Mouse (Mus musculus): Measurements from ENCODE around the gene Socs7. TPM values are rescaled to one million over a fixed set of nuclear protein-coding genes. Genes with fewer than 3 reads are reported as not detected.

Socs7 gene
- polyA plus RNA-seq, 1 experiment from 2014 or later, result 2.1 TPM

DNA sequence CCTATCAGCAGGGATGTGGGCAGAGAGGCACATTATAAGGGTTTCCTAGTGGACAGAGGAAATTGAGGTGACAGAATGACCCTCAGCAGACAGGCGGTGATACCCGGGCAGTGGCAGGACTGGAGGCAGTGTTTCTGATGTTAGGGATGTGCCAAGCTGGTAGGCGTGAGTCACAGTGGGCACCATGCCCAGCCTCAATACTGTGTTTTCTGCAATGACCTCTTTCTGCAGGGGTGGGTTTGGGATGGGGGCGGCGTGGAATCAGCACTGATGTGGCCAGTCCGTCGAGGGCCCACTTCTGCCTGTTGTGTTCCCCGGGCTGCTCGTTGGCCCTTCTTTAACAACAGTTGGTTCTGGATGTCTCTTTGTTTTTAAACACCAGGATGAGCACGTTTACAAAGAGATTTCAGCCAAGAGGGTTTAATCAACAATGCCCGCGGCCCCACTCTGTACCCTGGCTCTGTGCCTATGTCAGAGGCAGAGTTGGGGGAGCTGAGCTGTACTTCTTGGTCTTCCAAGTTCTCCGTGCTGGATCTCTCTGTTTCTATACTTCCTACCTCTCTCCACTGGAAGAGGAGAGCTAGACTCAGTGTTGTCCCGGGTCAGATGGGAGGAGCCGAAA is 78.8 kb downstream of the Socs7 start:
- peak overlapping the region; percentile 79 for H3K4me2 ChIP-seq (ENCODE audit: low read depth, low read length)
- H3K9ac ChIP-seq (ENCODE audit: low read depth, low read length), result peak overlapping the region; percentile 80
- H3K4me1 ChIP-seq (ENCODE audit: control insufficient read depth, insufficient read depth, low read length), result peaks cover 60% of the 10 kb centered on the region
- ATAC-seq, result no peak
- H3K9me3 ChIP-seq (ENCODE audit: control insufficient read depth, low read length), result no peaks in the 10 kb centered on the region
- peak overlapping the region; percentile 88 for H3K27ac ChIP-seq (ENCODE audit: low read length)
- peak overlapping the region; percentile 66 for H3K4me3 ChIP-seq (ENCODE audit: low read length)
- no peaks in the 10 kb centered on the region for H3K27me3 ChIP-seq (replicated peaks; ENCODE audit: control insufficient read depth, insufficient read depth, low read length)
- no peaks in the 10 kb centered on the region; the same call in 1 of the 2 replicates for H3K36me3 ChIP-seq (ENCODE audit: control insufficient read depth, insufficient read depth, low read length)
- 34% methylated on average over 15 of the region's 15 CpGs for WGBS

DNA sequence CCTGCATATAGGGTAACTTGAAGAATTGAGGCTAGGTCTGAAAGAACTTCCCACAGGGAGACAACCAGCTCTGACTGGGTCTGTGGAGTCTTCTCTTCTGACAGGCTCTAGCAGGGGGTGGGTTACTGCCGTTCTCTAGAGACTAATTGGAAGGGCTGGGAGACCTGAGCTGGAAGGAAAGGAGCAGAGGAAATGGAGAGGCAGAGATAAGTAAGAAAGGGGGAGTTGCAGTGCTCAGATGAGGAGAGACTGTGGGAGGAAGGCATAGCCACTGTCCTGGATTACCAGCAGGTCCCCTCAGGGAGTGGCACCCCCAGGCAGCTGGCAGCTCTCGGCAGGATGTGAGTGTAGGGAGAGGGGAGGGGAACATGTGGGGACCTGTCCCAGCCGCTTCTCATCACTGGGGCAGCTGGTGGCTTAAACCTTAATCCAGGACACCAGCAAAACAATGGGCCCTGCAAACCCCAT is 79.3 kb downstream of the Socs7 start:
- Histone ChIP-seq H3K27me3 (replicated peaks; ENCODE audit: control insufficient read depth, insufficient read depth, low read length) (no peaks in the 10 kb centered on the region), H3K36me3 (ENCODE audit: control insufficient read depth, insufficient read depth, low read length) (no peaks in the 10 kb centered on the region; the same call in 1 of the 2 replicates), H3K27ac (ENCODE audit: low read length) (peak overlapping the region; percentile 88), H3K4me3 (ENCODE audit: low read length) (peak overlapping the region; percentile 66), H3K4me2 (ENCODE audit: low read depth, low read length) (peak overlapping the region; percentile 79), H3K4me1 (ENCODE audit: control insufficient read depth, insufficient read depth, low read length) (peaks cover 58% of the 10 kb centered on the region), H3K9ac (ENCODE audit: low read depth, low read length) (peak overlapping the region; percentile 80), H3K9me3 (ENCODE audit: control insufficient read depth, low read length) (no peaks in the 10 kb centered on the region)
- no peak for ATAC-seq
- 16% methylated on average over 3 of the region's 3 CpGs for WGBS

DNA sequence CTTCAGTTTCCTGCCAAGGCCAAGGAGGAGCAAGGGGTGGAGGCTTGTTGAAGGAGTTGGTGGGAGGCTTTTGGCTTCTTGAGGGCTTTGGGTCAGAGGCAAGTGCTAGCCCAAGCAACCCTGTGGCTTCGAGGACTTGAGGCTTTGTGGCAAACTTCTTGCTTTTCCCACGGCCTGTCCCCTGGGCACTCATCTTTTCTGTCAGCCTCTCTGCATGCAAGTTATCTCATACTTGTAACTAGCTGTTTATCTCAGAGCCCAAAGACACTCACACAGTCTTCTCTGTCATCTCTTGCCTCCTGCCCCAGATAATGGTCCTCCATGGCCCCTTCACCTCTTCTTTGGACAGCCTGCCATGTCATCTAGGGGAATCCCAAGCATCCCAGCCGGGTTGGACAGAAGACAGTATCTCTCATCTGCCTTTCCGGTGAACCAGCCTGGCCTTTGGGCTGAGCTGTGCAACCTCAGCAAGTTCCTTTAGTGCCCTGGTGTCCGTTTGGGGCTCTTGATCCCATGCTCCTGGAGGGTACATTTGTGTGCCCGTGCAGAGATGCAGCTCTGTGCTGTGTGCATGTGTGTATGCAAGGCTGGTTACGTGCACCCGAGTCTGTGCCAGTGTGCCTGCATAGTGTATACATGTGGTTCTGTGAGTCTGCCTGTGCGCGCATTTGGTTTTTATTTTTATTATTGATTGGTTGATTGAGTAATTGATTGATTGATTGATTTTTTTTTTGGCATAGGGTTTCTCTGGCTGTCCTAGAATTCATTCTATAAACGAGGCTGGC is 80.7 kb downstream of the Socs7 start:
- no peaks in the 10 kb centered on the region; the same call in 1 of the 2 replicates for H3K36me3 ChIP-seq (ENCODE audit: control insufficient read depth, insufficient read depth, low read length)
- H3K9me3 ChIP-seq (ENCODE audit: control insufficient read depth, low read length), result no peaks in the 10 kb centered on the region
- H3K4me2 ChIP-seq (ENCODE audit: low read depth, low read length), result no peak overlapping the region
- no peak overlapping the region for H3K27ac ChIP-seq (ENCODE audit: low read length)
- no peak overlapping the region for H3K4me3 ChIP-seq (ENCODE audit: low read length)
- no peaks in the 10 kb centered on the region for H3K27me3 ChIP-seq (replicated peaks; ENCODE audit: control insufficient read depth, insufficient read depth, low read length)
- ATAC-seq, result no peak
- no peak overlapping the region for H3K9ac ChIP-seq (ENCODE audit: low read depth, low read length)
- 80% methylated on average over 11 of the region's 11 CpGs for WGBS
- peaks cover 47% of the 10 kb centered on the region for H3K4me1 ChIP-seq (ENCODE audit: control insufficient read depth, insufficient read depth, low read length)

DNA sequence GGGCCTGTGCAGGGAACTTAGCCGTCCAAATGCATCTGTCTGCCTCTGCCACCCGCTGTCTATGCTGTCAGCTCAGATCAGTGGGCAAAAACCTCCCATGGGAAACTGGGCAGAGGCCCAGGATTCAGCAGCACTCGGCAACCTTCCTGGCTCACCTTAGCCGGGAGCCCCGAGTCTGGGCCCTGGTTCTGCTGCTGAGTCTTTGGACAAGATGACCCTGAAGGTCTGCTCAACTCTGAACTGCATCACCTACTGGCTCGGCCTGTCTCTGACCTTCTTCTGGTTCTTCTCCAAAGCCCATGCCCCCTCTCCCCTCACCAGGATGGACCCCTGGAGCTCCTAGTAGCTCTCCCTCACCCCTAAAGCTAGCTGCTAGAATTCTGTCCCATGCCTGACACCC is 83.2 kb downstream of the Socs7 start:
- peaks cover 41% of the 10 kb centered on the region for H3K4me1 ChIP-seq (ENCODE audit: control insufficient read depth, insufficient read depth, low read length)
- WGBS, result 73% methylated on average over 6 of the region's 6 CpGs
- H3K9me3 ChIP-seq (ENCODE audit: control insufficient read depth, low read length), result no peaks in the 10 kb centered on the region

DNA sequence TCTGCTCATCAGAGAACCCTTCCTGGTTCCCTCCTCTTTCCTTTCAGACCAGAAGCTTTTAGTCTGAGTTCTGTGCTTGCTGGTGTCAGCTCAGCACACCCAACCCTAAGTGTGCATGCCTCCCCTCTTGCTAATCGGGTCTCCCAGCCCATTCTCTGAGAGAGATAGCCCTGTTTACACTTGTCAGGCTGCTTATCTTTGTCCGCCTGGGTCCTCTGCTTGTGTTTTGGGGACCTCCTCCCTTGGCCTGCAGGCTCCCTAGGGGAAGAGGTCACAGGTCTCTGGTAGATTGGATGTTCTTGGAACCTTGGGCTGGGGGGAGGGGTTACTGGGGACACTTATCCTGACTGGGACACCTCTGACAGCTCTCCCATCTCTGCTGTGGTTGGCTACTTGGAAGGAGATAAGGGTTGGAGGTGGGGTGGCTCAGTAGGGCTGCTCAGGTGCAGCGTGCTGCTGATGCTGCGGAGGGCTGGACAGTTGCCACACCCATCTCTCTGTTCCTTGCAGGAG is 83.7 kb downstream of the Socs7 start:
- Histone ChIP-seq H3K9ac (ENCODE audit: low read depth, low read length) (no peak overlapping the region), H3K27me3 (replicated peaks; ENCODE audit: control insufficient read depth, insufficient read depth, low read length) (no peaks in the 10 kb centered on the region), H3K4me2 (ENCODE audit: low read depth, low read length) (no peak overlapping the region), H3K9me3 (ENCODE audit: control insufficient read depth, low read length) (no peaks in the 10 kb centered on the region), H3K36me3 (ENCODE audit: control insufficient read depth, insufficient read depth, low read length) (no peaks in the 10 kb centered on the region; the same call in none of the 2 replicates), H3K4me3 (ENCODE audit: low read length) (no peak overlapping the region), H3K27ac (ENCODE audit: low read length) (no peak overlapping the region), H3K4me1 (ENCODE audit: control insufficient read depth, insufficient read depth, low read length) (peaks cover 40% of the 10 kb centered on the region)
- ATAC-seq, result peak; percentile 29
- 50% methylated on average over 4 of the region's 4 CpGs for WGBS

More for the DNA sequence above, 83.2 kb downstream of the Socs7 start:
- no peak overlapping the region for H3K4me3 ChIP-seq (ENCODE audit: low read length)
- H3K27ac ChIP-seq (ENCODE audit: low read length), result no peak overlapping the region
- H3K4me2 ChIP-seq (ENCODE audit: low read depth, low read length), result no peak overlapping the region
- ATAC-seq, result no peak
- H3K9ac ChIP-seq (ENCODE audit: low read depth, low read length), result no peak overlapping the region
- H3K27me3 ChIP-seq (replicated peaks; ENCODE audit: control insufficient read depth, insufficient read depth, low read length), result no peaks in the 10 kb centered on the region
- H3K36me3 ChIP-seq (ENCODE audit: control insufficient read depth, insufficient read depth, low read length), result no peaks in the 10 kb centered on the region; the same call in none of the 2 replicates

DNA sequence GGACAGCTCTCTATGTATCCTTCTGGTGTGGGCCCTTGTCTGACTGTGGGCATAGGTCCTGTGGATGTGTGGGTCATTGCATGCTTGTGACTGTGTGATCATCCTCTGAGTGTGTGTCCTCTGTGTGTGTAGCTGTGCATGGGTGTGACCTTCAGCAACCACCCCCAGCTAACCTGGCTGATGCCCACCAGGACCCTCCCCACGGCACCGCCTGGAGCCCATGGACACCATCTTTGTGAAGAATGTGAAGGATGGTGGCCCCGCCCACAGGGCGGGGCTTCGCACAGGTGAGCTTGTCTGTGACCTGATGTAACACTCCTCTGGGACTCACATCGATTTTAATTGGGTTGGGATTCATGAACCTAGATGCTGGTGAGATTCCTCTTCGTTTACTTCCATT is 85.6 kb downstream of the Socs7 start:
- 73% methylated on average over 7 of the region's 7 CpGs for WGBS
- Histone ChIP-seq H3K4me3 (ENCODE audit: low read length) (no peak overlapping the region), H3K4me1 (ENCODE audit: control insufficient read depth, insufficient read depth, low read length) (peaks cover 23% of the 10 kb centered on the region), H3K36me3 (ENCODE audit: control insufficient read depth, insufficient read depth, low read length) (peaks cover 5% of the 10 kb centered on the region), H3K27ac (ENCODE audit: low read length) (no peak overlapping the region), H3K9ac (ENCODE audit: low read depth, low read length) (no peak overlapping the region), H3K4me2 (ENCODE audit: low read depth, low read length) (no peak overlapping the region), H3K27me3 (replicated peaks; ENCODE audit: control insufficient read depth, insufficient read depth, low read length) (no peaks in the 10 kb centered on the region), H3K9me3 (ENCODE audit: control insufficient read depth, low read length) (no peaks in the 10 kb centered on the region)
- no peak for ATAC-seq

Other genes starting within 250 kb of the Socs7 start
- 0.17 and 0.27 TPM in 2 replicates for gene Tbx21, start 247.2 kb upstream of the Socs7 start, polyA plus RNA-seq (2015; fragmentation: Nextera tagmentation; extraction: Ambion mirVana)
- gene Tbkbp1, start 211.1 kb upstream of the Socs7 start, polyA plus RNA-seq (2015; fragmentation: Nextera tagmentation; extraction: Ambion mirVana), result 2.0 TPM in 2 replicates
- 31.9 and 36.3 TPM in 2 replicates for gene Kpnb1, start 174.7 kb upstream of the Socs7 start, polyA plus RNA-seq (2015; fragmentation: Nextera tagmentation; extraction: Ambion mirVana)
- 95.7 and 101 TPM in 2 replicates for gene Npepps, start 81.9 kb upstream of the Socs7 start, polyA plus RNA-seq (2015; fragmentation: Nextera tagmentation; extraction: Ambion mirVana)
- gene Mrpl45, start 46.8 kb upstream of the Socs7 start, polyA plus RNA-seq (2015; fragmentation: Nextera tagmentation; extraction: Ambion mirVana), result 65.0 and 65.4 TPM in 2 replicates
- gene Gpr179, start 10.5 kb upstream of the Socs7 start, polyA plus RNA-seq (2015; fragmentation: Nextera tagmentation; extraction: Ambion mirVana), result 0.11 and 0.13 TPM in 2 replicates
- gene Arhgap23, start 53.0 kb downstream of the Socs7 start, polyA plus RNA-seq (2015; fragmentation: Nextera tagmentation; extraction: Ambion mirVana), result 2.7 and 3.0 TPM in 2 replicates
- 0.18 and 0.45 TPM in 2 replicates for gene 4933428G20Rik, start 137.8 kb downstream of the Socs7 start, polyA plus RNA-seq (2015; fragmentation: Nextera tagmentation; extraction: Ambion mirVana)
- 0.10 and 0.12 TPM in 2 replicates for gene Srcin1, start 213.6 kb downstream of the Socs7 start, polyA plus RNA-seq (2015; fragmentation: Nextera tagmentation; extraction: Ambion mirVana)

Data from intestine, embryonic 16.5 days (tissue).